Mouse (Mus musculus): ENCODE results near the gene Vezf1. TPM values are rescaled to one million over a fixed set of nuclear protein-coding genes. Genes with fewer than 3 reads are reported as not detected.
"Not testable (repeated sequence)": the region's sequence is repeated elsewhere in the genome, so short reads cannot be mapped to it uniquely, and the experiment has no call there.

The Vezf1 gene
- 10 to 100 TPM; 24.4 to 25.3 TPM for total RNA-seq (2021)
- long read RNA-seq, experiment 1, full-length matches to known transcripts: 12 of 18 reads
- long read RNA-seq, experiment 1, partial matches to known transcripts: 4 of 18 reads
- long read RNA-seq, experiment 1, other reads (novel, unspliced or antisense): 2 of 18 reads
- long read RNA-seq, experiment 2, full-length matches to known transcripts: 12 of 17 reads
- long read RNA-seq, experiment 2, partial matches to known transcripts: 4 of 17 reads
- long read RNA-seq, experiment 2, other reads (novel, unspliced or antisense): 1 of 17 reads

DNA sequence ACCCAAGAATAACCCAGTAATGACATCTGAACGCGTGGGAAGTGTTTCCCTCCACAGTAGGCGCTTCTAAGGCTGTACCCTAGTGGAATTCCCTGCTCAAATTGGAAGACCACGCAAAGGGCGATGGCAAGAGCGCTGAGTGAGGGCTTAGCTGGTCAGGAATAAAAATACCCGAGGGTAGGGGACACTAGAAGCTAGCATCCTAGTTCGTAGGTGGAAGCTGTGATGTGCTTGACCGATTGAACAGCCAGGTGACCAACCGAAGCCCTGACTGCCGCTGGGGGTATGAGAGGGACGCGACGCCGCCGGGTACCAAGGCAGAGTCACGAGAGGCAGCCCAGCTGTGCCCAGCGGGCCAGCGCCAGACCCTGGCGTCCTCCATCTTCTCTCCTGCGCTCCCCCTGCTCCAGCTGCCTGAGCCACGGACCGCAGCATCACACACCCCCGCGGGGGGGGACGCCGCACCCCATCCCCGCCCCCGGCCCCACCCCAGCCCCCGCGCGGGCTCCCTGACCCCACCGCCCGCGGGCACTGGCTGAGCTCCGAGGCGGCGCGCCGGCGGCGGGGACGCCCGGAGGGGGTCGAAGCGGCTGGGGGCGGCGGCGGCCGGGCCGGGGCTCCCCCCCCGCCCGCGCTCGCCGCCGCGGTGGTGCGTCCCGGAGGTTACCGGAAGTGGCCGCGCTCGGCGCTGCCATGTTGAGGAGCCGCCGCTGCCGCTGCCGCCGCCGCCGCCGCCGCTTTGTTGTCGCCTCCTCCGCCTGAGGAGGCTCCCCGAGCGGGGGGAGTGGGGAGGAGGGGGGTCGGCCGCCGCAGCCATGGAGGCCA is at the start of gene Vezf1:
TSS of gene Vezf1 (plus strand) at position 694 of the 825 bp plus-strand sequence.
- peak; percentile 64 to 71 for DNase-seq (ENCODE audit: low spot score in 2 of 2)
- intact Hi-C loops (cut with DNase I): loop anchor here (5.0 to 10.0 kb wide), 2 partner anchors 120 to 757 kb away; no protein-coding TSS in a partner anchor

GRCm38 (mm10) chr11:88023933-88024332 is 44.1 kb upstream of the Vezf1 start:
- intact Hi-C loops (cut with DNase I): no loop called here
- no peak for DNase-seq (ENCODE audit: low spot score in 2 of 2)

- intact Hi-C loops (cut with DNase I): no loop called here
These were observed 40.6 kb upstream of the Vezf1 start for GRCm38 (mm10) chr11:88027391-88028035.

GRCm38 (mm10) chr11:88028193-88028684 is 39.8 kb upstream of the Vezf1 start:
- DNase-seq (ENCODE audit: low spot score in 2 of 2): peak; percentile 52 to 61
- intact Hi-C loops (cut with DNase I): no loop called here

More at GRCm38 (mm10) chr11:88027391-88028035, 40.6 kb upstream of the Vezf1 start:
- no peak for DNase-seq (ENCODE audit: low spot score in 2 of 2)

GRCm38 (mm10) chr11:88030219-88030618 is 37.9 kb upstream of the Vezf1 start:
- intact Hi-C loops (cut with DNase I): no loop called here
- DNase-seq (ENCODE audit: low spot score in 2 of 2): no peak

DNA sequence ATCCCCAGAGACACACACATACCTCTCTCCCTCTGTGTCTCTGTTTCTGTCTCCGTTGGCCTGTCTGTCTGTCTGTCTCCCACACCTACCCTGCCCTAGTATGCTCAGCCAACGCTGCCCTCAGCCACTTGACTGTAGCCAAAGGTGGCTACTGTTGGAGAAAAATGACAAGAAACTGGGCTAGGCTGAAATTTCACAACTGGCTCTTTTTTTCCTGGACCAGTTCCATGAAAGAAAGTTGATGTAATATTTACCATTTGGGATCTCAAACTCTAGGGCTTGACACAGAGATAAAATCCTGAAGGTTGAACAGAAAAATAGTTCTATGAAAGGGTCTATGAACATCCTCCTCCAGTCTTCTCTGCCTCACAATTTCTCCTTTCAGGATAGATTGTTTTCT is 37.2 kb upstream of the Vezf1 start:
- DNase-seq (ENCODE audit: low spot score in 2 of 2): no peak
- intact Hi-C loops (cut with DNase I): no loop called here

GRCm38 (mm10) chr11:88031753-88032152 is 36.3 kb upstream of the Vezf1 start:
- DNase-seq (ENCODE audit: low spot score in 2 of 2): no peak
- intact Hi-C loops (cut with DNase I): no loop called here

GRCm38 (mm10) chr11:88035970-88036369 is 32.1 kb upstream of the Vezf1 start:
- no peak for DNase-seq (ENCODE audit: low spot score in 2 of 2)
- intact Hi-C loops (cut with DNase I): no loop called here

GRCm38 (mm10) chr11:88036761-88037251 is 31.3 kb upstream of the Vezf1 start:
- DNase-seq (ENCODE audit: low spot score in 2 of 2): no peak
- intact Hi-C loops (cut with DNase I): no loop called here

DNA sequence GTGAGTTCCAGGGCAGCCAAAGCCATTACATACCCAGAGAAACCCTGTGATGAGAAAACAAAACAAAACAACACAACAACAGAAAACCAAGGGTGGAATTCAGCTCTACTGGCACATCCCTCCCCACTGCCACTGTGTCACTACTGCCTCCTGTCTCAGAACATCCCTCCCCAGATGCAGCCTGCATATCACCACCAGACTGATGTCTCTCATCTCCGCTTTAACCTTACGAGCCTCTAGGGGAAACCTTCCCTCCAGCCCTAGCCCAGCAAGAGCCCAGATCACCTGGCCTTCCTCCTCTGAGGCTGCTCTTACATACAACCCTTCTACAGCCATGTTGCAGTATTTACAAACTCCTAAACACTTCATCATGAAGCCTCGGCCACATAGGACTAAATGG is 30.7 kb upstream of the Vezf1 start:
- no peak for DNase-seq (ENCODE audit: low spot score in 2 of 2)
- intact Hi-C loops (cut with DNase I): no loop called here

GRCm38 (mm10) chr11:88039066-88039465 is 29.0 kb upstream of the Vezf1 start:
- DNase-seq (ENCODE audit: low spot score in 2 of 2): no peak
- intact Hi-C loops (cut with DNase I): no loop called here

- intact Hi-C loops (cut with DNase I): no loop called here
- DNase-seq (ENCODE audit: low spot score in 2 of 2): no peak
These were observed 23.8 kb upstream of the Vezf1 start for GRCm38 (mm10) chr11:88044314-88044713.

DNA sequence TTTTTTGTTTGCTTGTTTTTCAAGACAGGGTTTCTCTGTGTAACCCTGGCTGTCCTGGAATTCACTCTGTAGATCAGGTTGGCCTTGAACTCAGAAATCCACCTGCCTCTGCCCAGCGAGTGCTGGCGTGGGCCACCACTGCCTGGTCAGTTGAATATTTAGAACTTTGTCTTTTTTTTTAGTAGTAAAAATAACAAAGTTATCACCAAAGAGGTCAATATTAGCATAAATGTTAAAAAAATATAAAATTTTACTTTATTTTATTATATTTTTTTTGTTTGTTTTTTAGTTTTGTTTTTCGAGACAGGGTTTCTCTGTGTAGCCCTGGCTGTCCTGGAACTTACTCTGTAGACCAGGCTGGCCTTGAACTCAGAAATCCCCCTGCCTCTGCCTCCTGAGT is 22.9 kb upstream of the Vezf1 start:
- intact Hi-C loops (cut with DNase I); DNase-seq (ENCODE audit: low spot score in 2 of 2): not testable (repeated sequence)

DNA sequence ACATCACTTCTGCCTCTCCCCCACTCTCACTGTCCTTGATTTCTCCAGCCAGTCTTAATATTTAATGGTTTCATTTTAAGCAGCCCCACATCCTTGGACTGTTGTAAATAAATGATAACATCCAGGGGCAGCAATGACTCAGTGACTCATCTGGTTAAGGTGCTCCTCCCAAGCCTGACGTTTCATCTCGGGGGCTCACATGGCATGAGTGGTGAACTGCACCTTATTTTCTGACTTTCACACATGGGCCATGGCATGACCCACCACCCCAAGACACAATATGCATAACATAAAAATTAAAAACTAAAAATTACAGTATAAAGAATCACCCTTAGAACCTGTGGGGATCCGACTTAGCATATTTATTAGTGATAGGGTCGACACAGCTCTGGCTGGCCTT is 22.2 kb upstream of the Vezf1 start:
- intact Hi-C loops (cut with DNase I): loop anchor here (2.0 kb wide), 1 partner anchor 59 kb away; the partner anchor contains the start of gene Dynll2
- DNase-seq (ENCODE audit: low spot score in 2 of 2): no peak

DNA sequence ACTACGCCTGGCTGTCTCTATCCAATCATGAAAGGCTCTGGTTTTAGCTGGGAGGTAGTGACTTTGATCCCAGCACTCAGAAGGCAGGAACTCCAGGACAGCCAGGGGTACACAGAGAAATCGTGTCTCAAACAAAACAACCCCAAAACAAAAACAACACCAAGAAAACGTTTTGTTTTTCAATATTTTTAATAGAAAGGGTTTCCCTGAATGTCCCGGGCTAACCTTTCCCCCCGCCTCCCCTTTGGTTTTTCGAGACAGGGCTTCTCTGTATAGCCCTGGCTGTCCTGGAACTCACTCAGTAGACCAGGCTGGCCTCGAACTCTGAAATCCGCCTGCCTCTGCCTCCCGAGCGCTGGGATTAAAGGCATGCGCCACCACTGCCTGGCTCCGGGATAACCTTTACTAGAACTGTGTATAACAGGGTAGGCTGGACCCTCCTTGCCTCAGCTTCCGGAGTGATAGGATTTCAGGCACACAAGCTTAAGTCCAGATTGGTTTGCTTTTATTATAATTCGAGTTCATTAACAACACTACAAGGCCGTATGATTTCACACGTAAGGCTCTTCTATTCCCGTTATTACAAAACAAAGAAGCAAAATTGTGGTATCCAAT is 21.6 kb upstream of the Vezf1 start:
- no peak for DNase-seq (ENCODE audit: low spot score in 2 of 2)
- intact Hi-C loops (cut with DNase I): loop anchor here (2.0 kb wide), 1 partner anchor 60 kb away; the partner anchor contains the start of gene Dynll2

- peak; percentile 98 to 99 for DNase-seq (ENCODE audit: low spot score in 2 of 2)
- intact Hi-C loops (cut with DNase I): loop anchor here (2.0 kb wide), 1 partner anchor 60 kb away; the partner anchor contains the start of gene Dynll2
These were observed 20.9 kb upstream of the Vezf1 start, which contains the start of gene Srsf1 for GRCm38 (mm10) chr11:88046944-88047794. TSS of gene Srsf1 (plus strand) at chr11:88047373.

- intact Hi-C loops (cut with DNase I): loop anchor here (2.0 kb wide), 1 partner anchor 61 kb away; the partner anchor contains the start of gene Dynll2
These were observed 20.1 kb upstream of the Vezf1 start for GRCm38 (mm10) chr11:88047871-88048531.

More at GRCm38 (mm10) chr11:88047871-88048531, 20.1 kb upstream of the Vezf1 start:
- peak; percentile 70 to 72 for DNase-seq (ENCODE audit: low spot score in 2 of 2)
